Mouse (Mus musculus) G1E (cell line): ENCODE measurements at regions not wholly inside any gene's neighbourhood (a gene's known extent, or its start where the extent isn't known, plus 50 kb on each side); places are given as distances from the start of the nearest gene placed in this dataset.

ENCODE experiments used
- CTCF ChIP-seq: IDR thresholded peaks from 2 replicates; pipeline ENCODE4 v1.5.1; 2012; ENCODE audit warnings: low read depth, low read length, inconsistent platforms, mixed read lengths
- GATA1 ChIP-seq: IDR thresholded peaks from 2 replicates; pipeline ENCODE4 v1.6.1; 2012; ENCODE audit warnings: borderline replicate concordance, low read length, inconsistent platforms, mixed read lengths
- TAL1 ChIP-seq: conservative IDR thresholded peaks from 2 replicates; pipeline ENCODE4 v1.6.1; 2012; ENCODE audit warnings: low read depth, low read length, inconsistent platforms, mixed read lengths

GRCm38 (mm10) chr13:51336726-51337125 lies 71.7 kb upstream of the S1pr3 start:
- TF ChIP-seq CTCF (no peak), GATA1 (no peak), TAL1 (no peak)
